Mouse (Mus musculus) stomach, postnatal 0 days (tissue): Measurements from ENCODE around the gene Rrp1. TPM values are rescaled to one million over a fixed set of nuclear protein-coding genes. Genes with fewer than 3 reads are reported as not detected.

Experiments
- ATAC-seq: fragments of 200-750 bp; cut with Nextera tagmentation; 2 replicates; pipeline ENCODE4 v1.8.0; 2017; ENCODE audit not compliant: low FRiP score, low TSS enrichment
- DNase-seq: peaks from one replicate; pipeline ENCODE4 v3.0.0-alpha.2; 2016; ENCODE audit warnings: low spot score
- H3K27ac ChIP-seq: fragments of 300-500 bp; sonication (generic); replicated peaks from 2 replicates; pipeline ENCODE4 v1.5.1; 2014; ENCODE audit warnings: mild to moderate bottlenecking, control low read depth
- H3K27me3 ChIP-seq: fragments of 300-500 bp; sonication (generic); 2 replicates; pipeline ENCODE4 v1.6.1; 2014; ENCODE audit warnings: low read length; ENCODE audit not compliant: control insufficient read depth, insufficient read depth
- H3K36me3 ChIP-seq: fragments of 300-500 bp; sonication (generic); 2 replicates; pipeline ENCODE4 v1.6.1; 2014; ENCODE audit warnings: low read length, mixed read lengths; ENCODE audit not compliant: control insufficient read depth, insufficient read depth
- H3K4me1 ChIP-seq: fragments of 300-500 bp; sonication (generic); replicated peaks from 2 replicates; pipeline ENCODE4 v1.6.1; 2014; ENCODE audit warnings: antibody characterized with exemption; ENCODE audit not compliant: control insufficient read depth, insufficient read depth
- H3K4me2 ChIP-seq: fragments of 300-500 bp; sonication (generic); replicated peaks from 2 replicates; pipeline ENCODE4 v1.6.1; 2014; ENCODE audit warnings: low read depth, mild to moderate bottlenecking, control low read depth, moderate library complexity
- H3K4me3 ChIP-seq: fragments of 300-500 bp; sonication (generic); 2 replicates; pipeline ENCODE4 v1.5.1; 2014; ENCODE audit warnings: low read depth, low read length, control low read depth
- H3K9ac ChIP-seq: fragments of 300-500 bp; sonication (generic); 2 replicates; pipeline ENCODE4 v1.6.1; 2014; ENCODE audit warnings: mild to moderate bottlenecking, low read length, control low read depth, mixed read lengths
- H3K9me3 ChIP-seq: fragments of 300-500 bp; sonication (generic); 2 replicates; pipeline ENCODE4 v1.6.1; 2016; ENCODE audit warnings: low read length; ENCODE audit not compliant: control insufficient read depth
- CTCF ChIP-seq: IDR thresholded peaks from 2 replicates; pipeline ENCODE4 v1.5.1; 2016; ENCODE audit warnings: antibody characterized with exemption, low read depth, mild to moderate bottlenecking, moderate library complexity
- EP300 ChIP-seq: optimal IDR thresholded peaks from 2 replicates; pipeline ENCODE3; 2016; ENCODE audit warnings: antibody characterized with exemption
- WGBS: fragments of 180-500 bp; shearing (Covaris S2); extraction: QIAGEN DNeasy Blood & Tissue Kit; methylation state at CpG from one replicate; pipeline ENCODE4 v1.1.7; 2014; 5-methylcytosine and 5-hydroxymethylcytosine counted together
- polyA plus RNA-seq: library from polyadenylated mRNA; unstranded; fragments of >200 nt; fragmentation: Nextera tagmentation; extraction: Ambion mirVana; gene quantifications from 2 replicates; pipeline ENCODE4 v1.2.1, GENCODE M21; 2015

Rrp1 gene
- polyA plus RNA-seq, result 148 TPM in 2 replicates

DNA sequence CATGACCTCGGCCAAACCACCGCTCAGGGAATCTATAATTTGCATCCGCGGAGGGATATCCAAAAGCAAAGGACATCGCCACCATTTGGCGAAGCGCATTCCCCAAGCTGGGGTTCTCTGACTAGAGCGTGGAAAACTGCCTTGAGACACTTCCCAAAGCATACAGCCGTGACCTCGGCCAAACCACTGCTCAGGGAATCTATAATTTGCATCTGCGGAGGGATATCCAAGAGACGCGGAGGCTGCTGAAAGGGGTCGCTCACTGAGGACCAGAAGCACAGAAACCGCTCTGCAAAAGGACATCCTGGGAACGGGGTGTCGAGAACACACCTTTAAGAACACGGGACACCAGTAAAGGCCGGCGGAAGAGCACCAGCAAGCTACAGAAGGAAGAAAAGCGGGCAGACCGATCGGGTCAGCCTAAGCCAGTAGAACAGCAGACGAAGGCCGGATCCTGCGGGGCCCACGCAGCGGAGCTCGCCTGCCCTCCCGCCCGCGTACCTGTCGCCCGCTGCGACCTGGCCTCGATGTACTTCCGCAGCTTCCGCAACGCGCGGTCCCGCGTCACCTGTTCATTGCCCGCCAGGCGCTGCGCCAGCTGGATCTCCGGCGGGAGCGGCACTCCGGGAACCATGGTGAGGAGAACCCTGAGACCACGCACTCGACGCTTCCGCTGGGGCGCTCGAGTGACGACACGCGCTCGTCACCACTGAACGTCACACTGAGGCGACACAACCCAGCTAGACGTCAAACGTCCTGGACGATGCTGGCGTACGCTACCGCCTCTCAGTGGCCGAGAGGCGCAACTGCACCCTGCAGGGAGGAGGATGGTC is at the start of gene Rrp1:
Gene Rrp1, minus strand, starts transcription at position 725 of the 833 bp plus-strand sequence.
- H3K4me2 ChIP-seq, result peak within 1 kb of the TSS; percentile 84
- peak within 1 kb of the TSS; percentile 94 for H3K27ac ChIP-seq
- H3K36me3 ChIP-seq, result peaks cover 16% of the 10 kb centered on the region
- under 1% methylated on average over 70 of the region's 70 CpGs for WGBS
- H3K27me3 ChIP-seq, result no peaks in the 10 kb centered on the region
- no peaks in the 10 kb centered on the region for H3K9me3 ChIP-seq
- TF ChIP-seq CTCF (peak; percentile 100), EP300 (no peak)
- H3K4me1 ChIP-seq, result peaks cover 2% of the 10 kb centered on the region; the same call in 1 of the 2 replicates
- peak within 1 kb of the TSS; percentile 95 for H3K4me3 ChIP-seq
- DNase-seq (peak; percentile 95), ATAC-seq (peak; percentile 95)
- peak within 1 kb of the TSS; percentile 96 for H3K9ac ChIP-seq

DNA sequence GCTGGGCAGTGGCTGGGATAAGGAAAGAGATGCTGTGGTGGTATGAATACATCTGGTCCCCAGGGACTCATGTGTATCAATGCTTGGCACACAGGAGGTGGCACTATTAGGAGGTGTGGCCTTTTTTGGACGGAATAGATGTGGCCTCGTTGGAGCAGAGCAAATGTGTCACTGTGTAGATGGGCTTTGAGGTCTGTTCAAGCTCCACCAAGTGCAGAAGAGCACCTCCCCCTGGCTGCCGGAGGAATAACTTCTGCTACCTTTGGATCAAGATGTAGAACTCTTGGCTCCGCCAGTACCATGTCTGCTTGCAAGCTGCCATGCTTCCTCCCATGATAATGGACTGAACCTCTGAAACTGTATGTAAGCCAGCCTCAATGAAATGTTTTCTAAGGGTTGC is 48.9 kb upstream of the Rrp1 start:
- TF ChIP-seq EP300, result no peak
- TF ChIP-seq CTCF, result peak; percentile 46
- ATAC-seq (no peak), DNase-seq (no peak)
- H3K9ac ChIP-seq, result no peak overlapping the region
- H3K4me3 ChIP-seq, result no peak overlapping the region
- H3K4me1 ChIP-seq, result peaks cover 6% of the 10 kb centered on the region
- H3K4me2 ChIP-seq, result no peak overlapping the region
- no peaks in the 10 kb centered on the region for H3K27me3 ChIP-seq
- 79% methylated on average over 4 of the region's 4 CpGs for WGBS
- no peaks in the 10 kb centered on the region for H3K9me3 ChIP-seq
- H3K27ac ChIP-seq, result no peak overlapping the region
- H3K36me3 ChIP-seq, result no peaks in the 10 kb centered on the region

DNA sequence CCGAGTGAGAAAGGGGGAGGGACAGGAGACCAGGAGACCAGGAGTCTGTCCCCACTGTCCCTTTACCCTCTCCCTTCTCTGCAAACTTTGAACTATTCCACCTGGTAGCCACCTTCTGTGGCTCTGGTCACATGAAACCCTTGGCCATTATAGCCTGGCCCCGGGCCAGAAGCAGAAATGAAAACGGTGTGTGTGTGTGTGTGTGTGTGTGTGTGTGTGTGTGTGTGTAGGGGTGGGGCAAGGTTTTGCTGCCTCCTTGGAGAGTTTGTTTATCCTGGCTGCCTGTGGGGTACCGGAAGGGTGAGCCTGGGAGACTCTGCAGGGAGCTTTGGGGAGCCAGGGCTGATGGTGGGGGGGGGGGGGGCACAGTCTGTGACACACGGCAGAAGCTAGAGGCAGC is 47.6 kb upstream of the Rrp1 start:
- Histone ChIP-seq H3K4me3 (no peak overlapping the region), H3K4me1 (peaks cover 6% of the 10 kb centered on the region), H3K27ac (no peak overlapping the region), H3K36me3 (no peaks in the 10 kb centered on the region), H3K9ac (no peak overlapping the region), H3K4me2 (no peak overlapping the region), H3K27me3 (no peaks in the 10 kb centered on the region), H3K9me3 (no peaks in the 10 kb centered on the region)
- TF ChIP-seq CTCF (no peak), EP300 (no peak)
- WGBS, result 16% methylated on average over 5 of the region's 5 CpGs
- ATAC-seq (no peak), DNase-seq (peak; percentile 71)

GRCm38 (mm10) chr10:78458348-78459111 is 45.7 kb upstream of the Rrp1 start:
- H3K27ac ChIP-seq, result peak overlapping the region; percentile 70
- 65% methylated on average over 5 of the region's 5 CpGs for WGBS

GRCm38 (mm10) chr10:78457495-78458347 is 44.9 kb upstream of the Rrp1 start:
- TF ChIP-seq EP300 (no peak), CTCF (peak; percentile 48)
- peak; percentile 73 for DNase-seq

More at GRCm38 (mm10) chr10:78458348-78459111, 45.7 kb upstream of the Rrp1 start:
- Histone ChIP-seq H3K27me3 (no peaks in the 10 kb centered on the region), H3K36me3 (no peaks in the 10 kb centered on the region), H3K9me3 (no peaks in the 10 kb centered on the region), H3K4me3 (no peak overlapping the region), H3K4me2 (no peak overlapping the region), H3K9ac (no peak overlapping the region), H3K4me1 (peaks cover 2% of the 10 kb centered on the region; the same call in 1 of the 2 replicates)
- ATAC-seq (no peak), DNase-seq (no peak)
- TF ChIP-seq EP300 (no peak), CTCF (no peak)

More at GRCm38 (mm10) chr10:78457495-78458347, 44.9 kb upstream of the Rrp1 start:
- Histone ChIP-seq H3K27ac (peak overlapping the region; percentile 70), H3K9ac (no peak overlapping the region; the same call in 1 of the 2 replicates), H3K9me3 (no peaks in the 10 kb centered on the region), H3K36me3 (no peaks in the 10 kb centered on the region), H3K27me3 (no peaks in the 10 kb centered on the region), H3K4me3 (0 out of 2 replicates have a peak overlapping the region, but pooled peaks have one; percentile 6), H3K4me1 (peaks cover 2% of the 10 kb centered on the region; the same call in 1 of the 2 replicates), H3K4me2 (peak overlapping the region; percentile 35; the same call in 1 of the 2 replicates)
- ATAC-seq, result peak; percentile 72
- 27% methylated on average over 10 of the region's 10 CpGs for WGBS
